Comparison of ENCODE assay signal across 15 mouse cellular contexts in the genomic region with DNA sequence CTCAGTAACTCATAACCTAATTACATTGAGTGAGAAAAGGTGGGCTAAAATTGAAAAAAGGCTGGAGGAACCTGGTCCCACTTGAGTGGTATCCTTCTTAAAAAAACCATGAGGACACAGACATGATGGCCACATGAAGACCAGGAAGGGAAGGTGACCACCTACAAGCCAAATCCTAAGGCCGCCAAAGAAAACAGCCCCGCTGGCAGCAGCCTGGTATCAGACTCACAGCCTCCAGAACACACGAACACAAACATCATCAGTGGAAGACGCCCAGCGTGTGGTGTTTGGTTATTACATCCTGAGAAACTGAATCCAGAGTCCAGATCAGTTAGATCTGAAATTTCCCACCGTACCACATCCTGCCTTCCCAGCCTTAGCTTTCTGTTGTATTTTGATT.
"Had no signal": no experiment of that assay in that cellular context is flagged by ENCODE, and none has a peak within 500 bp of the region (broad histone marks: within the 10 kb centered on the region; RNA-seq: fewer than 3 reads in every experiment).

No protein-coding gene starts in this region.

- DNase-seq: heart, postnatal 10 days; heart, postnatal 14 days; heart, postnatal 4 days; kidney, adult 11 months; kidney, adult 18-20 months; kidney, adult 2 months; kidney, adult 8-10 months; kidney, adult 9 months; kidney, postnatal 10 days; kidney, postnatal 14 days; kidney, postnatal 25 days; kidney, postnatal 36 days; kidney, postnatal 4 days; layer of hippocampus, adult 9-11 months; layer of hippocampus, postnatal 36 days had no signal
